Mouse (Mus musculus): ENCODE measurements around the gene Cpsf2. TPM values are rescaled to one million over a fixed set of nuclear protein-coding genes. Genes with fewer than 3 reads are reported as not detected.
"Not testable (repeated sequence)": the region's sequence is repeated elsewhere in the genome, so short reads cannot be mapped to it uniquely, and the experiment has no call there.

Cpsf2 gene
- polyA plus RNA-seq (2011; ENCODE audit: insufficient read length, low read depth, missing spikeins), result 32.7 and 35.5 TPM in 2 replicates

GRCm38 (mm10) chr12:101975601-101976571 lies at the start of gene Cpsf2:
TSS of gene Cpsf2 (plus strand) at chr12:101975988.
- Histone ChIP-seq H3K4me3 (ENCODE audit: insufficient read depth, low read length) (peak within 1 kb of the TSS; percentile 78), H3K27ac (ENCODE audit: insufficient read depth, low read length) (peak within 1 kb of the TSS; percentile 70), H3K4me1 (ENCODE audit: control insufficient read depth, insufficient read depth, low read length) (peaks cover 7% of the 10 kb centered on the region)
- TF ChIP-seq CTCF (IDR thresholded peaks at IDR 0.05; ENCODE audit: borderline replicate concordance, insufficient read depth, low read length), result no peak
- peak; percentile 73 for TF ChIP-seq POLR2A (IDR thresholded peaks at IDR 0.05; ENCODE audit: low read depth, low read length)

GRCm38 (mm10) chr12:101928423-101928822 lies 47.4 kb upstream of the Cpsf2 start:
- H3K4me1 ChIP-seq (ENCODE audit: control insufficient read depth, insufficient read depth, low read length), result peaks cover 9% of the 10 kb centered on the region; the same call in 1 of the 2 replicates
- H3K27ac ChIP-seq (ENCODE audit: insufficient read depth, low read length), result no peak overlapping the region
- no peak for TF ChIP-seq POLR2A (IDR thresholded peaks at IDR 0.05; ENCODE audit: low read depth, low read length)
- no peak for TF ChIP-seq CTCF (IDR thresholded peaks at IDR 0.05; ENCODE audit: borderline replicate concordance, insufficient read depth, low read length)
- H3K4me3 ChIP-seq (ENCODE audit: insufficient read depth, low read length), result no peak overlapping the region

GRCm38 (mm10) chr12:101935223-101935622 lies 40.6 kb upstream of the Cpsf2 start:
- no peaks in the 10 kb centered on the region for H3K4me1 ChIP-seq (ENCODE audit: control insufficient read depth, insufficient read depth, low read length)
- no peak for TF ChIP-seq POLR2A (IDR thresholded peaks at IDR 0.05; ENCODE audit: low read depth, low read length)
- TF ChIP-seq CTCF (IDR thresholded peaks at IDR 0.05; ENCODE audit: borderline replicate concordance, insufficient read depth, low read length), result no peak

DNA sequence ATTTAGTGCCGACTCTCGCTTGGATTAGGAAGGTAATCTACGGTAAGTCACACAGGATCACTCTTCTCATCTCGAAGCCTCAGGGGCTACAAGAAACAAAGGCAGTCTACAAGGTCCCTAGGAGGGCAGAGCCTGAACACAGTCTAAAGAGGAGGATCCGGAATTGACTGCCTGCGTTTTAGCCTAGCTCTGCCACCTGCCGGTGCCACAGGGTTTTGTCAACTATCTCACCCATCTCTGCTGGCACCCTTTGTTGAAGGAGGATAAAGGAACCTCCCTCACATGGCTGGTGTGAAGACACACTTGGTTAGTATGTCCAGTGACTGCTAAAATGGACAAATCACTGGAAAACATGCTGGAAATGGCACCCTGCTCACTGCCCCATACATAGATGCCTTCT lies 38.2 kb upstream of the Cpsf2 start:
- TF ChIP-seq POLR2A (IDR thresholded peaks at IDR 0.05; ENCODE audit: low read depth, low read length) (no peak), CTCF (IDR thresholded peaks at IDR 0.05; ENCODE audit: borderline replicate concordance, insufficient read depth, low read length) (no peak)
- Histone ChIP-seq H3K27ac (ENCODE audit: insufficient read depth, low read length) (no peak overlapping the region), H3K4me3 (ENCODE audit: insufficient read depth, low read length) (no peak overlapping the region), H3K4me1 (ENCODE audit: control insufficient read depth, insufficient read depth, low read length) (no peaks in the 10 kb centered on the region)

More at GRCm38 (mm10) chr12:101935223-101935622, 40.6 kb upstream of the Cpsf2 start:
- no peak overlapping the region for H3K4me3 ChIP-seq (ENCODE audit: insufficient read depth, low read length)
- no peak overlapping the region for H3K27ac ChIP-seq (ENCODE audit: insufficient read depth, low read length)

DNA sequence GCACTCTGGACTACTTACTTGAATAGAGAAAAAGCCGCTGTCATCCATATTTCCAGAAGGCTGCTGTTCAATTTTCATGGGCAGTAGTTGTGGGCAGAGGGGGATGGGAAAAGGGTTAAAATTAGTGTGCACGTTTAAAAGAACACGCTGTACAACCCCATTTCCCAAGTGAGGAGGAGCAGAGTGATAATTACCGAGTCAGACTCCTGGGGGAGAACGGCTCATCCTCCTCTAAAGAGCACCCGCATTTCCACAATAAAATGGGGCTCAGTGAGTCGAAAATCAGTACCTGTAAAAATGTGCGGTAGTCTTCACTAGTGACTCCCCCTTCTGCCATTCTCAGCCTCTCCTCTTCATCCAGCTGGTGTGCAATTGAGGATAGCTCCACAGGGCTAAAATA lies 27.8 kb upstream of the Cpsf2 start:
- no peak overlapping the region for H3K4me3 ChIP-seq (ENCODE audit: insufficient read depth, low read length)
- no peak for TF ChIP-seq POLR2A (IDR thresholded peaks at IDR 0.05; ENCODE audit: low read depth, low read length)
- TF ChIP-seq CTCF (IDR thresholded peaks at IDR 0.05; ENCODE audit: borderline replicate concordance, insufficient read depth, low read length), result no peak
- no peak overlapping the region for H3K27ac ChIP-seq (ENCODE audit: insufficient read depth, low read length)
- H3K4me1 ChIP-seq (ENCODE audit: control insufficient read depth, insufficient read depth, low read length), result no peaks in the 10 kb centered on the region

DNA sequence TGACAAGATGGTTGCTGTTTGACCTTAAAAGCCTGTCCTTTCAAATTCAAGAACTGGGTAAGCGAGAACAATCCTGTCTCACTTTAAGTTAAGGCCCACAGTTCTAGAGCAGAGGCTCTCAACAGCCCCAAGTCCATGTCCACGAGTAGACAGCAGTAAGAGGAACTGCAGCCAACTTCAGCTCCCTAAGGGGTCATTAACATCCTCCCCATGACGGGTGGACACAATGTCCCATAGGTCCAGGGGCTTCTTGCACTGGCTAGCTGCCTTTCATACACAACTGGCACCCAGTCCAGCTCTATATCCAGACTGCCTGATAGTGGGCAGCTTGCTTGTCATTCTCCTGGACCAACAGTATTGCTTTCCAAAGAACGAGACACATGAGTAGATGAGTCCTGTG lies 27.0 kb upstream of the Cpsf2 start:
- TF ChIP-seq POLR2A (IDR thresholded peaks at IDR 0.05; ENCODE audit: low read depth, low read length) (no peak), CTCF (IDR thresholded peaks at IDR 0.05; ENCODE audit: borderline replicate concordance, insufficient read depth, low read length) (no peak)
- no peak overlapping the region for H3K27ac ChIP-seq (ENCODE audit: insufficient read depth, low read length)
- no peaks in the 10 kb centered on the region for H3K4me1 ChIP-seq (ENCODE audit: control insufficient read depth, insufficient read depth, low read length)

DNA sequence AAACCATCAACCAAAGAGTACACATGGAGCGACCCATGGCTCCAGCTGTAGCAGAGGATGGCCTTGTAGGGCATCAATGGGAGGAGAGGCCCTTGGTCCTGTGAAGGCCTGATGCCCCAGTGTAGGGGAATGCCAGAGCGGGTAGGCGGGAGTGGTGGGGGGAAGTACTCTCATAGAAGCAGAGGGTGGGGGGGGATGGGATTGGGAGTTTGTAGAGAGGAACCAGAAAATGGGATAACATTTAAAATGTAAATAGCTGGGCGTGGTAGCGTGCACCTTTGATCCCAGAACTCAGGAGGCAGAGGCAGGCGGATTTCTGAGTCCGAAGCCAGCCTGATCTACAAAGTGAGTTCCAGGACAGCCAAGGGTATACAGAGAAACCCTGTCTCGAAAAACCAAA lies 20.0 kb upstream of the Cpsf2 start:
- not testable (repeated sequence) for H3K4me1 ChIP-seq (ENCODE audit: control insufficient read depth, insufficient read depth, low read length); H3K4me3 ChIP-seq (ENCODE audit: insufficient read depth, low read length); H3K27ac ChIP-seq (ENCODE audit: insufficient read depth, low read length)

More for the DNA sequence above, 27.0 kb upstream of the Cpsf2 start:
- no peak overlapping the region for H3K4me3 ChIP-seq (ENCODE audit: insufficient read depth, low read length)

DNA sequence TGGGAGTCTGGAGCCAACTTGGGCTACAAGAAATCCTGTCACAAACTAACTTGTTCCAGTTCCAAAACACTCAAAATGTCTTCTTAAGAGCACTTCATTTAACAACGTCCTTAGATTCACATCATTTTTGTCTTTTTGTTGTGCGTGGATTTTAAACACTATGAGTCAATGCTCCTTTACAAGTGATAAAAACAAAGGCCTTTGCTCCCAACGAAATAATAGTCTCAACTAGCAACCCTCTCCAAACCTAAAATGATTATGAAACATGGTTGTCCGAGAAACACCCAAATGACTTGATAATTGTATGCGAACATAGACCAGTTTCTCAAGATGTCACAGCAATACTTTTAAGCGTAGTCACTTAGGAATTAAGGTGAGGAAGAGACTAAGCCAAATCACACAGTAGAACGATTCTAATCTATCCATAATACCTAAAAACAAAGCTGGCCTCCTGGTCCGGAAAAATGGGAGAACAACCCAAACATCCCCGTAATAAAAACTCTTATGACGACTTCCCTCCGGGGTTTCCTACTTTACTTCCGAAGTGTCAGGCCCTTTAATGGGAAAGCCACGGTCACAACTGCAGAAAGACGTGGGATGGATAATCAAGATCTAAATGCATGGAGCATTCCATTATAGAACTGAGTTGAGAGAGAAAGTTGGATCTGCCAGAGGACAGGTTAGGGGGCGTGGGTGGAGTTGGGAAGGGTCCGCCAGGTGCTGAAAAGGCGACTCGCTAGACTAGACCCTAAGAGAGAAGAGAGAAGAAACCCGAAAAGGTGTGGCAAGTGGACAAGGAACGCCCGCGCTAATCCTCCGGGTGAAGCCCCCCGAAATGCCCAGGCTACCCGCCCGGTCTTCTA lies 18.5 kb upstream of the Cpsf2 start:
- Histone ChIP-seq H3K27ac (ENCODE audit: insufficient read depth, low read length) (peak overlapping the region; percentile 19; the same call in 1 of the 2 replicates), H3K4me3 (ENCODE audit: insufficient read depth, low read length) (peak overlapping the region; percentile 97), H3K4me1 (ENCODE audit: control insufficient read depth, insufficient read depth, low read length) (no peaks in the 10 kb centered on the region)
- TF ChIP-seq POLR2A (IDR thresholded peaks at IDR 0.05; ENCODE audit: low read depth, low read length) (no peak), CTCF (IDR thresholded peaks at IDR 0.05; ENCODE audit: borderline replicate concordance, insufficient read depth, low read length) (no peak)

- Histone ChIP-seq H3K4me1 (ENCODE audit: control insufficient read depth, insufficient read depth, low read length) (no peaks in the 10 kb centered on the region), H3K27ac (ENCODE audit: insufficient read depth, low read length) (peak within 1 kb of the TSS; percentile 19; the same call in 1 of the 2 replicates), H3K4me3 (ENCODE audit: insufficient read depth, low read length) (peak within 1 kb of the TSS; percentile 97)
- TF ChIP-seq CTCF (IDR thresholded peaks at IDR 0.05; ENCODE audit: borderline replicate concordance, insufficient read depth, low read length) (peak; percentile 93), POLR2A (IDR thresholded peaks at IDR 0.05; ENCODE audit: low read depth, low read length) (peak; percentile 75)
These were observed 17.7 kb upstream of the Cpsf2 start, which contains the start of gene Atxn3 for GRCm38 (mm10) chr12:101957942-101958544. TSS of gene Atxn3 (minus strand) at chr12:101958246.
